Mouse (Mus musculus): ENCODE results near the gene Yipf3. TPM values are rescaled to one million over a fixed set of nuclear protein-coding genes. Genes with fewer than 3 reads are reported as not detected.

The Yipf3 gene
- total and polyA plus RNA-seq, 3 experiments, result 15.8 to 52.6 (median 32.5) TPM

DNA sequence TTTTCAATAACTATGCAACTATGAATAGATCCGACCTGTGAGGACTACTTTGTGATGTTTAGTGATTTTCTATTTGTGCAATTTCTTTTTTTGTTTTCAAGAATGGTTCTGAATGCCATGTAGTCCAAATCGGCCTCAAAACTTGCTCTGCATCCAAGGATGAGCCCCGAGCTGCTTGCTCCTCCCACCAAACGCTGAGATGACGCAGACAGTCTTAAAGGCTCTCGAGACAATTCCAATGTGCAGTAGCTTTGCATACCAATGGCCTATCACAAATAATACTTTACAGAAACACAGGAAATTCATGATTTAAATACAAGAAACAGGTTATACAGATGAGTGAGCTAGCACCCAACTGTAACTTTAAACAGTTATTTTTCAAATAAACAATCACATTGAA, 46.7 kb upstream of the Yipf3 start:
- Histone ChIP-seq H3K4me2 (ENCODE audit: insufficient read depth, low read depth, poor library complexity, severe bottlenecking) (peak overlapping the region; percentile 77; the same call in 1 of the 2 replicates), H3K27me3 (replicated peaks) (no peaks in the 10 kb centered on the region), H3K27ac (ENCODE audit: insufficient read depth, low read depth) (no peak overlapping the region), H3K9me3 (replicated peaks; ENCODE audit: low read length) (no peaks in the 10 kb centered on the region), H3K4me3 (replicated peaks in 1 of 3; ENCODE audit: low read depth in 2 of 3, low read length in 2 of 3, poor library complexity in 1 of 3) (peak overlapping the region in 2 of 3 experiments; percentile 72 to 92), H3K9ac (ENCODE audit: insufficient read depth, low read depth) (peak overlapping the region; percentile 85; the same call in 1 of the 2 replicates), H3K79me2 (replicated peaks; ENCODE audit: control insufficient read depth, extremely low read depth, insufficient read depth, poor library complexity, severe bottlenecking) (peaks cover 59% of the 10 kb centered on the region), H3K4me1 (ENCODE audit: control insufficient read depth in 1 of 2, insufficient read depth in 2 of 2) (peaks cover 2 to 31% of the 10 kb centered on the region in 2 experiments; a peak in 3 of 4 replicates), H3K36me3 (replicated peaks in 1 of 2; ENCODE audit: control insufficient read depth in 1 of 2, insufficient read depth in 1 of 2, low read length in 1 of 2) (peaks cover 36 to 59% of the 10 kb centered on the region in 2 experiments)
- DNase-seq (ENCODE audit: extremely low read depth), result peak; percentile 61
- dilution Hi-C loops (cut with MboI; ENCODE audit: extremely low pct_ligation_motif_present, extremely low pct_unique_long_range_greater_than_20kb, low sequenced_read_pairs), result no loop called here
- in situ Hi-C loops (cut with MboI; ENCODE audit: low pct_ligation_motif_present, low pct_unique_long_range_greater_than_20kb, low sequenced_read_pairs), result loop anchor here (5.0 kb wide), 1 partner anchor 36 kb away; no protein-coding TSS in a partner anchor
- 0 out of 2 replicates have a peak, but pooled peaks have one; percentile 14 for TF ChIP-seq NRF1 (IDR thresholded peaks at IDR 0.05; ENCODE audit: low read depth, low read length)
- 0 out of 2 replicates have a peak, but pooled peaks have one; percentile 16 for TF ChIP-seq MYC (IDR thresholded peaks at IDR 0.05; ENCODE audit: low read depth, low read length)
- 0 out of 2 replicates have a peak, but pooled peaks have one; percentile 22 for TF ChIP-seq MXI1 (IDR thresholded peaks at IDR 0.05; ENCODE audit: low read depth, low read length)
- no peak for TF ChIP-seq EP300 (IDR thresholded peaks at IDR 0.05; ENCODE audit: low read length)
- TF ChIP-seq JUN (IDR thresholded peaks at IDR 0.05; ENCODE audit: insufficient read depth, low read depth, low read length), result no peak
- 0 out of 2 replicates have a peak, but pooled peaks have one; percentile 20 for TF ChIP-seq TBP (conservative IDR thresholded peaks at IDR 0.05; ENCODE audit: low read depth, low read length)

DNA sequence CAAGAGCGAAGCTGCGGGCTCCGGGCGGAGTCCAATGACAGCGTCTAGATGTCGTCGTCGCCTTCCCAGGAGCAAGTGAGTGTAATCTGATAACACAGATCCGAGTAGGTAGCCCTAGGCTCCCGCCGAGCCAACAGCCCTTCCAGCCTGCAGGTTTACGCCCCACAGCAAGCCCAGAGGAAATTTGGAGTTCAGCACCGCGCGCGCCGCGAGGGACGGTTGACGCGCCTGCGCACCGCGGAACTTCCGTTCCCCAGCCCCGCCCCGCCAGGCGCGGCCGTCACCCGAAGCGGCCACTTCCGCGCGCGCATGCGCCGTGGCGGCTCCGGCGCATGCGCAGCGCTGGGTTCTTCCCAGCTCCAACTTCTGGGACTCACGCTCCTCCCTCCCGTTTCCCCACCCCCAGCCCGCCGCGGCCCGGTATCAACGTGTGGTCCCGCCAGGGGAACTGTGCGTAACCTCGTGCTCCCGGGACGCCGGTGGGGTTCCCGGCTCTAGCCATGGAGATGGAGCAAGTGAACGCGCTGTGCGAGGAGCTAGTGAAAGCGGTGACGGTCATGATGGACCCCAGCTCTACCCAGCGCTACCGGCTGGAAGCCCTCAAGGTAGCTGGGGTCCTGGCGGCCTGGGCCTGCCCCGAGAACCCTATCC, 45.3 kb upstream of the Yipf3 start, which contains the start of the genes Polh and Xpo5:
Gene Polh (minus strand): TSS at position 225 of the 651 bp plus-strand sequence.
Gene Xpo5 (plus strand): TSS at position 362 of the 651 bp plus-strand sequence.
- peak within 1 kb of the TSS; percentile 91 to 93 (median 92) for H3K4me3 ChIP-seq (replicated peaks in 1 of 3; ENCODE audit: low read depth in 2 of 3, low read length in 2 of 3, poor library complexity in 1 of 3)
- no peaks in the 10 kb centered on the region for H3K27me3 ChIP-seq (replicated peaks)
- peak; percentile 89 for DNase-seq (ENCODE audit: extremely low read depth)
- in situ Hi-C loops (cut with MboI; ENCODE audit: low pct_ligation_motif_present, low pct_unique_long_range_greater_than_20kb, low sequenced_read_pairs) (loop anchor here (5.0 kb wide), 1 partner anchor 35 kb away; no protein-coding TSS in a partner anchor), dilution Hi-C loops (cut with MboI; ENCODE audit: extremely low pct_ligation_motif_present, extremely low pct_unique_long_range_greater_than_20kb, low sequenced_read_pairs) (no loop called here)
- H3K4me2 ChIP-seq (ENCODE audit: insufficient read depth, low read depth, poor library complexity, severe bottlenecking), result peak within 1 kb of the TSS; percentile 94
- H3K27ac ChIP-seq (ENCODE audit: insufficient read depth, low read depth), result peak within 1 kb of the TSS; percentile 57
- peaks cover 38 to 59% of the 10 kb centered on the region in 2 experiments for H3K36me3 ChIP-seq (replicated peaks in 1 of 2; ENCODE audit: control insufficient read depth in 1 of 2, insufficient read depth in 1 of 2, low read length in 1 of 2)
- peaks cover 2 to 31% of the 10 kb centered on the region in 2 experiments; a peak in 3 of 4 replicates for H3K4me1 ChIP-seq (ENCODE audit: control insufficient read depth in 1 of 2, insufficient read depth in 2 of 2)
- no peaks in the 10 kb centered on the region for H3K9me3 ChIP-seq (replicated peaks; ENCODE audit: low read length)
- H3K79me2 ChIP-seq (replicated peaks; ENCODE audit: control insufficient read depth, extremely low read depth, insufficient read depth, poor library complexity, severe bottlenecking), result peaks cover 63% of the 10 kb centered on the region
- peak within 1 kb of the TSS; percentile 85 for H3K9ac ChIP-seq (ENCODE audit: insufficient read depth, low read depth)
- peak; percentile 75 for TF ChIP-seq HCFC1 (IDR thresholded peaks at IDR 0.05; ENCODE audit: low read depth, low read length)
- no peak for TF ChIP-seq ZKSCAN1 (IDR thresholded peaks at IDR 0.05; ENCODE audit: borderline replicate concordance, low read depth, low read length)
- TF ChIP-seq MAFK (IDR thresholded peaks at IDR 0.05; ENCODE audit: insufficient replicate concordance, low read length), result no peak
- peak; percentile 98 for TF ChIP-seq NELFE (IDR thresholded peaks at IDR 0.05; ENCODE audit: low read depth, low read length)
- TF ChIP-seq RCOR1 (conservative IDR thresholded peaks at IDR 0.05; ENCODE audit: low read depth, low read length), result no peak
- TF ChIP-seq TCF12 (IDR thresholded peaks at IDR 0.05; ENCODE audit: low read depth, low read length), result peak; percentile 91
- peak; percentile 88 for TF ChIP-seq POLR2A (IDR thresholded peaks at IDR 0.05; ENCODE audit: low read depth, low read length)
- peak; percentile 74; the same call in 1 of the 2 replicates for TF ChIP-seq KAT2A (IDR thresholded peaks at IDR 0.05; ENCODE audit: insufficient replicate concordance, low read length)
- no peak for TF ChIP-seq CTCF (conservative IDR thresholded peaks at IDR 0.05 in 1 of 2, IDR thresholded peaks at IDR 0.05 in 1 of 2; ENCODE audit: low read depth in 2 of 2, low read length in 2 of 2)
- peak; percentile 96 for TF ChIP-seq ELF1 (IDR thresholded peaks at IDR 0.05; ENCODE audit: low read depth, low read length)
- TF ChIP-seq MXI1 (IDR thresholded peaks at IDR 0.05; ENCODE audit: low read depth, low read length), result peak; percentile 91
- TF ChIP-seq UBTF (IDR thresholded peaks at IDR 0.05; ENCODE audit: low read depth, low read length), result no peak
- TF ChIP-seq POLR2AphosphoS2 (IDR thresholded peaks at IDR 0.05; ENCODE audit: low read depth, low read length), result peak; percentile 52; the same call in 1 of the 2 replicates
- TF ChIP-seq MAZ (IDR thresholded peaks at IDR 0.05; ENCODE audit: low read depth, low read length), result no peak
- TF ChIP-seq CHD2 (IDR thresholded peaks at IDR 0.05; ENCODE audit: low read length), result peak; percentile 61
- no peak for TF ChIP-seq SMC3 (IDR thresholded peaks at IDR 0.05; ENCODE audit: low read depth, low read length)
- TF ChIP-seq TBP (conservative IDR thresholded peaks at IDR 0.05; ENCODE audit: low read depth, low read length), result peak; percentile 62; the same call in 1 of the 2 replicates
- peak; percentile 96 for TF ChIP-seq NRF1 (IDR thresholded peaks at IDR 0.05; ENCODE audit: low read depth, low read length)
- no peak for TF ChIP-seq PAX5 (IDR thresholded peaks at IDR 0.05; ENCODE audit: low read length)
- TF ChIP-seq SIN3A (IDR thresholded peaks at IDR 0.05; ENCODE audit: low read length), result peak; percentile 91
- no peak for TF ChIP-seq ZNF384 (IDR thresholded peaks at IDR 0.05; ENCODE audit: low read depth, low read length)
- TF ChIP-seq JUN (IDR thresholded peaks at IDR 0.05; ENCODE audit: insufficient read depth, low read depth, low read length), result peak; percentile 24; the same call in 1 of the 2 replicates
- peak; percentile 36; the same call in 1 of the 2 replicates for TF ChIP-seq BHLHE40 (IDR thresholded peaks at IDR 0.05; ENCODE audit: low read depth, low read length)
- no peak for TF ChIP-seq ZC3H11A (IDR thresholded peaks at IDR 0.05; ENCODE audit: low read depth, low read length)
- no peak; the same call in 1 of the 2 replicates for TF ChIP-seq EP300 (IDR thresholded peaks at IDR 0.05; ENCODE audit: low read length)
- TF ChIP-seq GABPA (IDR thresholded peaks at IDR 0.05; ENCODE audit: insufficient replicate concordance, low read depth, low read length), result no peak
- no peak for TF ChIP-seq USF1 (IDR thresholded peaks at IDR 0.05; ENCODE audit: low read depth, low read length)
- TF ChIP-seq RAD21 (IDR thresholded peaks at IDR 0.05; ENCODE audit: low read depth, low read length), result no peak
- TF ChIP-seq MAX (IDR thresholded peaks at IDR 0.05; ENCODE audit: low read length), result peak; percentile 77; the same call in 1 of the 2 replicates
